Mouse (Mus musculus): ENCODE measurements around the gene Gabrb1.
"Not testable (repeated sequence)": the region's sequence is repeated elsewhere in the genome, so short reads cannot be mapped to it uniquely, and the experiment has no call there.

Gabrb1 gene

DNA sequence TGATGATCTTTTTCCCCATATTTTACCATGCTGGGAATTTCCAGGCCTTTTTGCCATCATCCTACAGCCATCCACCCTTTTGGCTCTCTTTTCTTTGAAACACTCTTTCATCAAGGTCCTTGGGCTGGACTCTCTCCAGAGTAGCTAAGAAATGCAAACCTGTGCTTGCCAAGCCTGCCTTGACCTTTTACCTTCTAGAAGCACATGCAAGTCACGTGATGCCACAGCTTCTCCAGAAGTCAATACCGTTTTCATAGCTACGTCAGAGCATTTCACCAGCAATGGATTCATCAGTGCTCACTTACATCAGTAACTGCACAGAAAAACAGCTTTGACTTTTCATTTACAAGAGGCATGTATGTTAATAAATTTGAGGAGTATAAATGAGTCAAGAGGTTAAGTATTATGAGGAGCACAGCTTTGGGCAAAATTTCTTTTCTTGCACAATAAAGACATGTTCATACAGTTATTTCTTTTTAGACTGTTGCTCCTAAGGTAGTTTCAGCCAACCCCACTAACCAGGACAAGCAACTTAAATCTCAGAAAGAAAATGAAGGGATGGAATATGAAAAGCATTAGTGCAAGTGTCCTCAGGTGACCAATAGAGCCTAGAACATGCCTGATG lies 346.0 kb downstream of the Gabrb1 start:
- DNase-seq (ENCODE audit: extremely low spot score, low spot score) = no peak

- DNase-seq (ENCODE audit: extremely low spot score, low spot score) = no peak
These were observed 379.0 kb downstream of the Gabrb1 start for GRCm38 (mm10) chr5:72036954-72037353.

GRCm38 (mm10) chr5:72043226-72044151 lies 385.6 kb downstream of the Gabrb1 start:
- no peak for DNase-seq (ENCODE audit: extremely low spot score, low spot score)

- no peak for DNase-seq (ENCODE audit: extremely low spot score, low spot score)
These were observed 388.3 kb downstream of the Gabrb1 start for GRCm38 (mm10) chr5:72046261-72046660.

GRCm38 (mm10) chr5:72064079-72064478 lies 406.2 kb downstream of the Gabrb1 start:
- DNase-seq (ENCODE audit: extremely low spot score, low spot score) = no peak

- DNase-seq (ENCODE audit: extremely low spot score, low spot score) = no peak
These were observed 410.9 kb downstream of the Gabrb1 start for GRCm38 (mm10) chr5:72068826-72069225.

- not testable (repeated sequence) for DNase-seq (ENCODE audit: extremely low spot score, low spot score)
These were observed 411.5 kb downstream of the Gabrb1 start for GRCm38 (mm10) chr5:72069398-72069797.

- no peak for DNase-seq (ENCODE audit: extremely low spot score, low spot score)
These were observed 418.9 kb downstream of the Gabrb1 start for GRCm38 (mm10) chr5:72076781-72077180.

DNA sequence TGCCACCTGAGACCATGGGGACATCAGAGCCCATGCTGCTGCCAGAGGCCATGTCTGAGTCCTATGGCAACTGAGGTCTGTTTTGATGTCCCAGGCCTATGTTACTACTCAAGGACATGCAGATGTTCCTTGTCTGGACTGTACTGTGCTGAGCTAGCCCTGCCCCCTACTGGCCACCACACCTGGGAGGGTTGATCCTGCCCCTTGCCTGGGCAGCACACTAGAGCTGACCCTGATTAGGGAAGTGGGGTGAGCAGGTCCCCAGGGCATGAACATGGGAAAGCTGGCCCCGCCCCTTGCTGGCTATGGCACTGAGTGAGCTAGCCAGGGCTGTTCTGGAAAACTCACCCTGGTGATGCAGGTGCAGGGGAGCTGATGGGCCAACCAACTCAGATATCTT lies 428.6 kb downstream of the Gabrb1 start:
- DNase-seq (ENCODE audit: extremely low spot score, low spot score) = no peak

GRCm38 (mm10) chr5:72094582-72094981 lies 436.7 kb downstream of the Gabrb1 start:
- no peak for DNase-seq (ENCODE audit: extremely low spot score, low spot score)

DNA sequence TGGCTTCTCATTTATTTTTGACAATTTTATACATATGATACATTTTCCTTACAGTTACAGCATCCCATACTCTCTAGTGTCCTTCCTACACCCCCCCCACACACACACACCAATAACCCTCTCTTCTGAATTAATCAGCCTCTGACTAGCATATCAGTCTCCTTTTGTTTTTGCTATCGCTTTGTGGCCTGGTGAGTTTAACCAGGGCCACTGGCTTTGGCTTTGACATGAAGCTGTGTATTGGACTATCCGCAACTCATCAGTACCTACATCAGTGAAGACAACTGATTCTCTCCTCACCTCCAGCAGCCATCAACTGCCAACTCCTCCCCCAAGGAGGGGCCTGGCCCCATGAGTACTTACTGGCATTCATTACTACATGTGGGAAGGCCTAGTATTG lies 437.1 kb downstream of the Gabrb1 start:
- DNase-seq (ENCODE audit: extremely low spot score, low spot score) = no peak

DNA sequence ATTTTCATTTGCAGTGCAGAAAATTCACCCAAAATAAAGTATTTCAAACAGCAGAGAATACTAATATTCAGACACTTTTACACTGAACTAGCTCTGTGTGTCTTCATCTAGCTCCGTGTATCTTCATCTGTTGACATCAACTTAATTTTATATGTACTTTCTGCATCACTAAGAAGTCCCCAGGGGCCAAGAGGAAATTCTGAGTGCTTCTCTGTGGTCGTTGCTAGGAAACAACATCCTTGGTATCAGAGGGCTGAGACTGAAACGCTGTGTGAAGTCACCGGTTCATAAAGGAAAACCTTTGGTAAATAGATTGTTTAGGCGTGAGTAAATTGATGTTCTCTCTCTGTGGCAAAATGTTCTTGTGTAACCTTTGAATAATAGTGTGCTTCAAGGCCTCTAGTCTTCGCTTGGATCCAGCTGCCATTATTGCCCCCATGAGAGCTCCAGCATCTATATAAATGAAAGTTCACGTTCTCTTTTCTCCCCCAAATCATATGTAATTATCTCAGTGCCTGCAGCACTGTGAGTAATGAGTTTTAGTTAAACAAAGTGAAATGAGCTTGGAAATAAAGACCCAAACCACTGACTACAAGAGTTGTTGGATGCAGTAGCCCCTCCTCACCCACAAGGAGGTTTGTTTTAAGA lies 446.5 kb downstream of the Gabrb1 start:
- no peak for DNase-seq (ENCODE audit: extremely low spot score, low spot score)

DNA sequence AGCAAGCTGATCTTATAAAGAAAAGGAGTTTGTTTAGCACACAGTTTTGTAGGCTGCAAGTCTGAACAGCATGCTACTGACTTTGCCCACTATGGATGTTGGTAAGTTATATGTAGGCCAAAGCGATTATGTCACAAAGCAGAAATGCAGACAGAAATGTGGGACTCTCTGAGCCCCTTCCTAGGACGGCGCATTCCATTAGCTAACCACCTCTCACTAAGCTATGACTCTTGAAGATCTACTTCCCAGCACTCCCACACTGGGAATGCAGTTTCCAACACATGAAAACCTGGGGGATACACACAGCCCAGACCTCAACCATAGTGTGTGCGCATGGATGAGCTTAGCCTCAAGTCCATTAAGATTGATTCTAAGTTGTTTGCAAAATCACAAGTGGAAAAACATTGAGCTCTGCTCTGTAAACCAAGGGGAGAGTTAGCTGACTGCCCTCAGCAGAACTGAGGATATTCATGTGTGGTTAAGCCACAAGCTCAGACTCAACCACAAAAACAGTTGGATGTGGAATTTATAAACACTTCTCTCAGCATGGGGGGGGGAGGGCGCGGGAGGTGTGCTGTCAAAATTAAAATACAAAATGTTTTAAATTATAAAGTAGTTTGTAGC lies 464.6 kb downstream of the Gabrb1 start:
- DNase-seq (ENCODE audit: extremely low spot score, low spot score) = no peak

DNA sequence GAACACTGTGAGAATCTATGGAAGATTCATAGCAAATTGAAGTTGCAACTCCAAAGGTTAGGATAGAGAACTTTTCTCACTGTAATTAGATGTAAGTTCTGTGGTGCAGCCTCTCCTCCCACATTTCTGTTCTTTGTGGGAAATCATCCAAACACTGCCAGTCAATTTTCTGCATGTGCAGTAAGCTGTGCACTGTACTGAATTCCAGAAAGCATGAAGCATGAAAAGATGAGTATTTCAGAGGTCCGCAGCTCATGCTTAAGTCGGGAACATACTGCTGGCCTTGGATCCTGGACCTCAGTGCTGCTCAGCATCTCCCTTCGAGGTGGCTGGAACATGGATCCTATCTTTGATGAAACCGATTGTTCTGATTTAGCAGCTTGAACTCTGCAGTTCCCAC lies 468.8 kb downstream of the Gabrb1 start:
- no peak for DNase-seq (ENCODE audit: extremely low spot score, low spot score)

DNA sequence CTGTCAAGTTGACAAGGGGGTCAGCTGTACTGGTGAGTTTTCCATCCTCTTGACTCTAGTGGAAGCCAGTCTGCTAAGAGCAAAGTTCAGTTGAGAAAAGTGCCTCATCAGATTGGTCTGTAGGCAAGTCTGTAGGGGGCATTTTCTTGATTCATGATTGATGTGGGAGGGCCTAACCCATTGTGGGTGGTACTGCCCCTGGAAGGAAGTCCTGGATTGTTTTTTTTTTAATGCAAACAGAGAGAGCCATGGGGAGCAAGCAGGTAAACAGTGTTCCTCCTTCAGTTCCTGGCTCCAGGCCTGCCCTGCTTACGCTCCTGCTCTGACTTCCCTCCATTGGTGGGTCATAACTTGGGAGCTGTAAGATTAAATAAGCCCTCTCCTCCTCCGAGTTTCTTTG lies 476.0 kb downstream of the Gabrb1 start:
- no peak for DNase-seq (ENCODE audit: extremely low spot score, low spot score)

GRCm38 (mm10) chr5:72138256-72138655 lies 480.3 kb downstream of the Gabrb1 start:
- DNase-seq (ENCODE audit: extremely low spot score, low spot score) = no peak

DNA sequence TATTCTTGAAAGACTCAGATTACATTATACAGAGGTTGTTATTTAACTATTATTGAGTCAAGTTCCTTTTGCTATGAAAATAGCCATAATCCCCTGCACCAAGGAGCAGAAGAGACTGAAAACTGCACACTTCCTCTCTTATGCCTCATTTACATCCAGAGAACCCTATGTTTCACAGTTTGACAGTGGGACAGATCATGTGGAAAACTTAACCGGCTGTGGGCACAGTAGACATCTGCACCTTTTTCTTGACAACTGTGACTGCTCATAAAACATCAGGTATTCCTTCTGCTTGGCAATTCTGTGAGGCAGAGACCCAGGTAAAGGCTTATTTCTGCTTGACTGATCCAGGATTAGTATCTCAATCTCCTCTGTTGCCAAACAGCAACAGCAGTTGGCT lies 481.7 kb downstream of the Gabrb1 start:
- no peak for DNase-seq (ENCODE audit: extremely low spot score, low spot score)

- DNase-seq (ENCODE audit: extremely low spot score, low spot score) = no peak
These were observed 490.8 kb downstream of the Gabrb1 start for GRCm38 (mm10) chr5:72148679-72149078.

GRCm38 (mm10) chr5:72150870-72151269 lies 493.0 kb downstream of the Gabrb1 start:
- no peak for DNase-seq (ENCODE audit: extremely low spot score, low spot score)

DNA sequence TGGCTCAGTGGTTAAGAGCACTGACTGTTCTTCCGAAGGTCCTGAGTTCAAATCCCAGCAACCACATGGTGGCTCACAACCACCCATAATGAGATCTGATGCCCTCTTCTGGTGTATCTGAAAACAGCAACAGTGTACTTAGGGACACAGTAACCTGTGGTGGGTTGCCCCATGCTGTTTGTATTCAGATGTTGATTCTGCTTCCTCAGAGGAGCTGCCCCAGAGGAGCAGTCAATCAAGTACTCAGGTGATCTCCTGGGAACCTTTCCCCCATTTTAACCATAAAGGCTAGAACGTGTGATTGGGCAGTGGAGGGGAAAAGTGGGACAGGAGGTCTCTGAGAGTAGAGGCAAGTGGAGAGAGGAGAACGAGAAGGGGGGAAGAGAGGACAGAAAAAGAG lies 497.8 kb downstream of the Gabrb1 start:
- not testable (repeated sequence) for DNase-seq (ENCODE audit: extremely low spot score, low spot score)

DNA sequence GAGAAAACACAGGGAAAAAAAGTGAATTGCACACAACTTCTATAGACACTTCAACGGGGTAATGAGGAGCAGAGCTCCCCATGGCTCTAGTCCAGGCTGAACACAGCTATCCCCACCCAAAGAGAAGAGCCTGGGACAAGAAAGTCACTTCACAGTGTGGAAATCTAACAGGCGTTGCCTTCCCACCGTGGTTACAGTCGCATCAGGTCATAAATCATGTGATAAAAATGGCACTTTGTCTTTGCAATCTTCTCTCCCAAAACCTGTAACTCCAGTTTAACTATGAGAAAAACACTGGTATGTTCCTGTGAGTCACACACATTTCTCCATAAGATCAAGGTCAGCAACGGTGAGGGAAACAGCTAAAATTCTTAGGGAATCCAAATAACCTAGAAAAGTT lies 498.7 kb downstream of the Gabrb1 start:
- DNase-seq (ENCODE audit: extremely low spot score, low spot score) = no peak

- no peak for DNase-seq (ENCODE audit: extremely low spot score, low spot score)
These were observed 500.8 kb downstream of the Gabrb1 start for GRCm38 (mm10) chr5:72158667-72159066.

Data from neural tube, embryonic 10.5 days (tissue).